Mouse (Mus musculus): ENCODE measurements around the gene Tomm7.

DNA sequence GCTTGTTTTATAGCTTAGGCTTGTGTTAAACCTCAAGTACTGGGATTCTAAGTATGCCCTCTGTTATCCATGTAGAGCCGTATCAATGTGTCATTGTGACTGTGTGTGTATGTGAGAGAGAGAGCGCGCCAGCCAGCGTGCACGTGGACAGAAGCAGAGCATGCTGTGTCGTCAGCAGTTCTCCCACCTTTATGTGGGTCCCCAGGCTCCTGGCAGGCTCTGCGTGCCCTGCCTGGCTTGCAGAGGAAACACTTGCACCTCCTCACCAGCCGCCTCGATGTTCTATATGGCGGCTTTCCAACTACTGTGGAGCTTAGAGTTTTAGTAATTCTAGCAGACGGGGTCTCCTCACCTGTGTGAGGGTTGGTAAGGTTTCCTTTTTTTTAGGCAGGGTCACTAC is 21.7 kb downstream of the Tomm7 start:
- no peak for TF ChIP-seq POLR2A (IDR thresholded peaks at IDR 0.05; ENCODE audit: control insufficient read depth, low read depth, low read length)
- TF ChIP-seq CTCF (IDR thresholded peaks at IDR 0.05; ENCODE audit: control insufficient read depth, insufficient read depth, insufficient replicate concordance, low read depth, low read length), result no peak
